Mouse (Mus musculus) small intestine, adult 2 months (tissue): Measurements from ENCODE around the gene Ccdc167. TPM values are rescaled to one million over a fixed set of nuclear protein-coding genes. Genes with fewer than 3 reads are reported as not detected.

Source experiments
- H3K27ac ChIP-seq: fragments of 200-500 bp; 2 replicates; pipeline ENCODE4 v1.5.1; 2012; ENCODE audit warnings: low read depth, low read length, control low read depth, inconsistent platforms; ENCODE audit not compliant: insufficient read depth
- H3K27me3 ChIP-seq: fragments of 200-500 bp; 2 replicates; pipeline ENCODE4 v1.6.1; 2012; ENCODE audit warnings: mild to moderate bottlenecking, moderate library complexity, low read length, inconsistent platforms; ENCODE audit not compliant: control insufficient read depth, insufficient read depth
- H3K36me3 ChIP-seq: fragments of 200-500 bp; 2 replicates; pipeline ENCODE4 v1.6.1; 2012; ENCODE audit warnings: mild to moderate bottlenecking, low read length, control low read depth, inconsistent platforms; ENCODE audit not compliant: control insufficient read depth, insufficient read depth
- H3K4me1 ChIP-seq: fragments of 200-500 bp; 2 replicates; pipeline ENCODE4 v1.6.1; 2012; ENCODE audit warnings: low read length, inconsistent platforms, mixed read lengths; ENCODE audit not compliant: control insufficient read depth, insufficient read depth, insufficient read length
- H3K4me3 ChIP-seq: fragments of 200-500 bp; 2 replicates; pipeline ENCODE4 v1.5.1; 2012; ENCODE audit warnings: low read depth, mild to moderate bottlenecking, control low read depth, inconsistent platforms, low read length, moderate library complexity
- CTCF ChIP-seq: fragments of 200-500 bp; IDR thresholded peaks from 2 replicates; pipeline ENCODE4 v1.5.1; 2012; ENCODE audit warnings: low read depth, mild to moderate bottlenecking, control low read depth, inconsistent platforms, low read length, moderate library complexity, mixed read lengths; ENCODE audit not compliant: insufficient replicate concordance, insufficient read length; ENCODE audit errors: extremely low read depth
- POLR2A ChIP-seq: fragments of 200-500 bp; IDR thresholded peaks from 2 replicates; pipeline ENCODE4 v1.6.1; 2012; ENCODE audit warnings: low read depth, mild to moderate bottlenecking, control low read depth, inconsistent platforms, low read length, moderate library complexity
- WGBS: fragments of 180-500 bp; shearing (Covaris S2); methylation state at CpG from one replicate; pipeline ENCODE4 v1.1.7; 2018; 5-methylcytosine and 5-hydroxymethylcytosine counted together
- polyA plus RNA-seq: library from polyadenylated mRNA; depleted of rRNA; stranded (reverse); fragments of >200 nt; gene quantifications from 2 replicates; pipeline ENCODE4 v1.2.3, GENCODE M21; 2012

The Ccdc167 gene
- polyA plus RNA-seq, 1 experiment, result 2.7 TPM

DNA sequence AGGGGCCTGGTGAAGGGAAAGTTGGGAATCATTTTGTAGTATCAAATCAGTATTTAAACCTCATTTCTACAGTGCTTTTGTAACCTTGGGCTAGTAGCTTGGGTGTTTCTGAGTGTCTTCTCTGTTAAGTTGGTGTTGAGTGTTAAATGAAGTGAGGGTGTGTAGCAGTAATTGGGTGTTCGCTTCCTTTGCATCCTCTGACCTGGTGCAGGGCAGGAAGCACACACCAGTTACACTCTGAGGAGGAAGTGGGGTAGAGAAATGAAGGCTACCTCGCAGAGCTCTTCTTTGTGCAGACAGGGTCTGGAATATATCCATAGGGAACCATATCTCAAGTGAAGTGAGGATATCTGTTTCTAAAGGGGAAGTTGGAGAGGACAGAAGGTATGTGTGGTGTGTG is 35.9 kb downstream of the Ccdc167 start:
- peaks cover 84% of the 10 kb centered on the region for H3K36me3 ChIP-seq
- TF ChIP-seq POLR2A, result no peak
- TF ChIP-seq CTCF, result no peak
- H3K4me1 ChIP-seq, result no peaks in the 10 kb centered on the region
- no peak overlapping the region for H3K27ac ChIP-seq
- H3K4me3 ChIP-seq, result no peak overlapping the region
- H3K27me3 ChIP-seq, result no peaks in the 10 kb centered on the region
- 77% methylated on average over 2 of the region's 2 CpGs for WGBS

DNA sequence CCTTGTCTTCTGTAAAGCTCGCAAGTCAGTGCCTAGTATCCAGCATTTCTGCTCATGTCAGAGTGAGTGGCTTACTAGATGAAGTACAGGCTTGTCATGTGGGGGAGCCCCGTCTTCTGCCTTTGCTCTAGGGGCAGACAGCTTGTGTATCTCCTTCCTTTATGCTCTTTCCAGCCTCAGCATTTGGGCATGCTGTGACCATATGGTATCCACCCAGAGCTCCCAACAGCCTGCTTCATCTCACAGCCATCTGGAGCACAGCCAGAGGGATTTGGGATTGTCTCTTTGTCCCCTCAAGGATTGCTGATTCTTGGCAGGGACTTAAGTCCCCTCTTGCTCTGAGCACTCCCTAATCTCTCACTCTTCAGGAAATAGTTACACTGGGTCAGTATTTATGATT is 36.7 kb downstream of the Ccdc167 start:
- 93% methylated on average over 2 of the region's 2 CpGs for WGBS
- TF ChIP-seq POLR2A (no peak), CTCF (no peak)
- H3K36me3 ChIP-seq, result peaks cover 83% of the 10 kb centered on the region
- H3K27ac ChIP-seq, result no peak overlapping the region
- no peak overlapping the region for H3K4me3 ChIP-seq
- no peaks in the 10 kb centered on the region for H3K4me1 ChIP-seq
- no peaks in the 10 kb centered on the region for H3K27me3 ChIP-seq

DNA sequence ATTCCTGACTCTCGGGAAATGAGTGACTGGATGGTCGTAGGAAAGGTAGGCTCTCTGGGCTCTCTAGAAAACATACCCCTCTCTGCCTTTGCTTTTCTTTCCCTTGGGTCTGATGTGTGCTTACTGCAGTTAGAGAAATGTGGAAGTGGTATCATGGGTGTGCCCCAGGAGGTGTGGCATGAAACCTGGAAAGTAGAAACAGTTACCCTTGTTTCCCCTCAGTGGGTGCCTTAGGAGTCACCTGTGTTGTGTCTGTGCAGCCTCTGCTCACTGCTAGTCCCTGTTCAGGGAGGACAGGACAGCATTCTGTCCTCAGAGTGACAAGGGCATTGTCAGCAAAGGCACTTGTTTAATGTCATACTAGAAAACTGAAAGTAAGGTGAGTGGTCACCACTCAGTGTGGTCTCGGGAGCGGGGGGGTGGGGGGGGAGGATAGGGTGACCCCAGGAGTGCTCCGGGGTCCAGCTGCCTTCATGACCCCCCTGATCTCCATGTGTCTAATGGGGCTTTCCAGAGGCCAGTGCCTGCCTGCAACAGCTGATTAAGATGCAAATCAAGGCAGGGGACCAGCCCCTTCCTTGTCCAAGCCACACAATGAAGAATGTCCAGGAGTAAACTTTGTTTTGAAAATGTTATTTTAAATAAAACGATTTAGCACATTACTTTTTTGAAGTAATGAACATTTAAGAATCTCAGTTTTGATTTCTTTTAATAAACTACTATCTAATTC is 37.6 kb downstream of the Ccdc167 start:
- Histone ChIP-seq H3K4me3 (no peak overlapping the region), H3K4me1 (no peaks in the 10 kb centered on the region), H3K36me3 (peaks cover 84% of the 10 kb centered on the region), H3K27ac (no peak overlapping the region), H3K27me3 (no peaks in the 10 kb centered on the region)
- 86% methylated on average over 6 of the region's 6 CpGs for WGBS
- TF ChIP-seq CTCF, result no peak
- TF ChIP-seq POLR2A, result no peak

DNA sequence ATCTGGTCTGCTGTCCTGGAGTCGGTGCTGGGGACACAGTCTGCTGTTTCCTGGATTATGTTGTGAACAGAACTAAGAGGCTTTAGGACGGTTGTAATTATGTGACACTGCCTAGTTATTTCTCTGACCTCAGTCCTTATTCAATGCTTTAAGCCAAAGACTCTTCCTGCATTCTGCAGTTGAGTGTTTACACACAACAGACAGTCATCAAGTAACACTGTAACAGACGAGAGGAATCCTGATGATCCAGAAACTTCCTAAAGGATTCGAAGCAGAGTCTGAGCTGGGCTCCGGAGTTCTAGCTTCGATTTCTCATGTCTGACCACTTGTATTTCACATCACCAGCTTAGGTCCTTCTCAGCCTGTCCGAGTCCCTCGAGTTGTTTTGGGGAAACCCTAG is 38.3 kb downstream of the Ccdc167 start:
- H3K27ac ChIP-seq, result no peak overlapping the region
- H3K27me3 ChIP-seq, result no peaks in the 10 kb centered on the region
- 85% methylated on average over 8 of the region's 8 CpGs for WGBS
- TF ChIP-seq POLR2A (no peak), CTCF (no peak)
- H3K4me3 ChIP-seq, result no peak overlapping the region
- peaks cover 84% of the 10 kb centered on the region for H3K36me3 ChIP-seq
- H3K4me1 ChIP-seq, result no peaks in the 10 kb centered on the region

- no peak for TF ChIP-seq CTCF
- Histone ChIP-seq H3K27me3 (no peaks in the 10 kb centered on the region), H3K36me3 (peaks cover 47% of the 10 kb centered on the region), H3K4me1 (no peaks in the 10 kb centered on the region; the same call in 1 of the 2 replicates), H3K4me3 (no peak overlapping the region), H3K27ac (no peak overlapping the region)
- 88% methylated on average over 4 of the region's 4 CpGs for WGBS
These were observed 43.5 kb downstream of the Ccdc167 start for GRCm38 (mm10) chr17:29673325-29673724.

DNA sequence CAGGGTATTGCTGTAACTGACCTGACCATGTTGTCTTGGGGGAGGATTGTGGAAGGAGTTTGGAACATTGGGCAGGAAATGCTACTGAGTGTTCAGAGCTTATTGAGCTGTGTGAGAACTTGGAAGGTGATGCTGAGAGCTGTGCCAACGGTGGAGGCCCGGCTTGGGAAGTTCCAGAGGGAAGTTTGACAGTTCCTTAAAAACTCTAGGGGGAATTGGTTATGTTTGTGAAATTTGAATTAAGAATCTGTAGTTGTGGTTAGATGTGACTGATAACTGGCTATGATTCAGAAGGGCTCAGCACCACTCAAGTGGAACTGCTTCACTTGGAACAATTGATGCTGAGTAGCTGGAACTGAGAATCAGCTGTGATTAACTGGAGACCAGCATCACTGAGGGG is 45.8 kb downstream of the Ccdc167 start:
- H3K27me3 ChIP-seq, result no peaks in the 10 kb centered on the region
- no peak for TF ChIP-seq POLR2A
- TF ChIP-seq CTCF, result no peak
- peaks cover 34% of the 10 kb centered on the region for H3K36me3 ChIP-seq
- no peaks in the 10 kb centered on the region; the same call in 1 of the 2 replicates for H3K4me1 ChIP-seq
- no peak overlapping the region for H3K27ac ChIP-seq
- 72% methylated on average over 2 of the region's 2 CpGs for WGBS
- H3K4me3 ChIP-seq, result no peak overlapping the region

DNA sequence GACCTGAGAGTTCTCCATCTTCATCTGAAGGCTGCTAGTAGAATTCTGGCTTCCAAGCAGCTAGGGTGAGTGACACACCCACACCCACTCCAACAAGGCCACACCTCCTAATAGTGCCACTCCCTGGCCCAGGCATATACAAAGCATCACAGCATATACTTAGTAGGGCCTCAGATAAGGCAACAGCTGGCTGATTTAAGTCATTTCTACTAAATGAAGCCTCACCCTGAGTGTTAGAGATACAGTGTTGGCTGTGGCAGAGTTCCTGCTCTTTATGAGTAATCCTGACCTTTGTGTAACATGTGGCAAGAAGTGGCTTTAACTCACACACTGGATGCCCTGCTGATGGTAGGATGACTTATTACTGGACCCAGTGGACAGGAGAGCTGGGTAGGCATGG is 46.9 kb downstream of the Ccdc167 start:
- Histone ChIP-seq H3K27me3 (no peaks in the 10 kb centered on the region), H3K27ac (no peak overlapping the region), H3K4me3 (no peak overlapping the region), H3K36me3 (peaks cover 24% of the 10 kb centered on the region), H3K4me1 (no peaks in the 10 kb centered on the region; the same call in 1 of the 2 replicates)
- TF ChIP-seq POLR2A (no peak), CTCF (no peak)
